Mouse (Mus musculus) lung, embryonic 14.5 days (tissue): ENCODE results near the gene Ercc6. TPM values are rescaled to one million over a fixed set of nuclear protein-coding genes. Genes with fewer than 3 reads are reported as not detected.

ENCODE experiments used
- ATAC-seq: fragments of 200-750 bp; cut with Nextera tagmentation; 2 replicates; pipeline ENCODE4 v1.8.0; 2017; ENCODE audit warnings: mild to moderate bottlenecking, moderate TSS enrichment, moderate library complexity; ENCODE audit not compliant: insufficient read depth
- DNase-seq: peaks from one replicate; pipeline ENCODE4 v3.0.0-alpha.2; 2015
- H3K27ac ChIP-seq: fragments of 300-500 bp; sonication (generic); 2 replicates; pipeline ENCODE4 v1.5.1; 2014; ENCODE audit warnings: low read depth, mild to moderate bottlenecking, moderate library complexity
- H3K27me3 ChIP-seq: fragments of 300-500 bp; sonication (generic); 2 replicates; pipeline ENCODE4 v1.6.1; 2014; ENCODE audit warnings: low read length, control low read depth; ENCODE audit not compliant: insufficient read depth
- H3K36me3 ChIP-seq: fragments of 300-500 bp; sonication (generic); 2 replicates; pipeline ENCODE4 v1.6.1; 2014; ENCODE audit warnings: control low read depth; ENCODE audit not compliant: insufficient read depth
- H3K4me1 ChIP-seq: fragments of 300-500 bp; sonication (generic); 2 replicates; pipeline ENCODE4 v1.6.1; 2014; ENCODE audit warnings: antibody characterized with exemption, control low read depth; ENCODE audit not compliant: insufficient read depth
- H3K4me2 ChIP-seq: fragments of 300-500 bp; sonication (generic); 2 replicates; pipeline ENCODE4 v1.6.1; 2014; ENCODE audit warnings: mild to moderate bottlenecking
- H3K4me3 ChIP-seq: fragments of 300-500 bp; sonication (generic); 2 replicates; pipeline ENCODE4 v1.5.1; 2014; ENCODE audit warnings: low read depth, low read length
- H3K9ac ChIP-seq: fragments of 300-500 bp; sonication (generic); 2 replicates; pipeline ENCODE4 v1.6.1; 2014
- H3K9me3 ChIP-seq: fragments of 300-500 bp; sonication (generic); 2 replicates; pipeline ENCODE4 v1.6.1; 2016; ENCODE audit warnings: low read depth, low read length, control low read depth
- CTCF ChIP-seq: IDR thresholded peaks from 2 replicates; pipeline ENCODE4 v1.5.1; 2016; ENCODE audit warnings: antibody characterized with exemption, low read depth
- WGBS: fragments of 180-500 bp; shearing (Covaris S2); extraction: QIAGEN DNeasy Blood & Tissue Kit; methylation state at CpG from one replicate; pipeline ENCODE4 v1.1.7; 2014; 5-methylcytosine and 5-hydroxymethylcytosine counted together
- polyA plus RNA-seq: library from polyadenylated mRNA; unstranded; fragments of >200 nt; fragmentation: Nextera tagmentation; extraction: Ambion mirVana; gene quantifications from 2 replicates; pipeline ENCODE4 v1.2.1, GENCODE M21; 2014

Ercc6 gene
- polyA plus RNA-seq, 1 experiment from 2014 or later, result 18.8 TPM

DNA sequence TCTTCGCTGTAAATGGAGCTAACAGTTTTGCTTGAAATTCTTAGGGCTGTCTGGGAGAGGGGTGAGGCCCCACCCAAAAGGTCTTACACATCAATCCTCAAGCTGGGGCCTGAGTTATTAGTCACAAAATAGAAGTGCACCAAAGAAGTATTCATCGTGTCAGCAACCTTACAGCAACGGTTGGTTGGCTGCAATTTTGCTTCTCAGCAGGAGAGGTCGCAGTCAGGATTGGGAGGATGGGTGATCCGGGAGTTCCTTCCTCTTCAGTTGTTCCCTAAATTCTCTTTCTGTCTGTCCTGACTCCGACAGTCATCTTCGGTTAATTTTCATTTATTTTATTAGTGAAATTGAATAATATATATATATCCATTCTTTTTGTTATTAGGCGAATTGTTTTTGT lies 59.2 kb downstream of the Ercc6 start:
- Histone ChIP-seq H3K27ac (no peak overlapping the region), H3K27me3 (no peaks in the 10 kb centered on the region), H3K4me3 (no peak overlapping the region), H3K9me3 (no peaks in the 10 kb centered on the region), H3K9ac (no peak overlapping the region), H3K36me3 (peaks cover 78% of the 10 kb centered on the region), H3K4me1 (no peaks in the 10 kb centered on the region), H3K4me2 (no peak overlapping the region)
- TF ChIP-seq CTCF, result no peak
- ATAC-seq (no peak), DNase-seq (no peak)
- 62% methylated on average over 8 of the region's 8 CpGs for WGBS

- no peaks in the 10 kb centered on the region for H3K4me1 ChIP-seq
- H3K27me3 ChIP-seq, result no peaks in the 10 kb centered on the region
- no peak overlapping the region for H3K4me2 ChIP-seq
- H3K4me3 ChIP-seq, result no peak overlapping the region
- 84% methylated on average over 2 of the region's 2 CpGs for WGBS
- no peak for ATAC-seq
- DNase-seq, result no peak
- H3K9me3 ChIP-seq, result no peaks in the 10 kb centered on the region
- no peak overlapping the region for H3K27ac ChIP-seq
- no peak overlapping the region for H3K9ac ChIP-seq
- no peak for TF ChIP-seq CTCF
- H3K36me3 ChIP-seq, result peaks cover 43% of the 10 kb centered on the region
Measured at GRCm38 (mm10) chr14:32578420-32578819, 65.1 kb downstream of the Ercc6 start.

- ATAC-seq (no peak), DNase-seq (no peak)
- no peak overlapping the region for H3K27ac ChIP-seq
- H3K4me3 ChIP-seq, result no peak overlapping the region
- H3K9ac ChIP-seq, result no peak overlapping the region
- H3K4me1 ChIP-seq, result no peaks in the 10 kb centered on the region
- 84% methylated on average over 9 of the region's 9 CpGs for WGBS
- H3K27me3 ChIP-seq, result no peaks in the 10 kb centered on the region
- TF ChIP-seq CTCF, result no peak
- no peak overlapping the region for H3K4me2 ChIP-seq
- H3K9me3 ChIP-seq, result no peaks in the 10 kb centered on the region
- 0 out of 2 replicates have a peak, but pooled peaks cover 8% of the 10 kb centered on the region for H3K36me3 ChIP-seq
Measured at GRCm38 (mm10) chr14:32583696-32584095, 70.4 kb downstream of the Ercc6 start.

DNA sequence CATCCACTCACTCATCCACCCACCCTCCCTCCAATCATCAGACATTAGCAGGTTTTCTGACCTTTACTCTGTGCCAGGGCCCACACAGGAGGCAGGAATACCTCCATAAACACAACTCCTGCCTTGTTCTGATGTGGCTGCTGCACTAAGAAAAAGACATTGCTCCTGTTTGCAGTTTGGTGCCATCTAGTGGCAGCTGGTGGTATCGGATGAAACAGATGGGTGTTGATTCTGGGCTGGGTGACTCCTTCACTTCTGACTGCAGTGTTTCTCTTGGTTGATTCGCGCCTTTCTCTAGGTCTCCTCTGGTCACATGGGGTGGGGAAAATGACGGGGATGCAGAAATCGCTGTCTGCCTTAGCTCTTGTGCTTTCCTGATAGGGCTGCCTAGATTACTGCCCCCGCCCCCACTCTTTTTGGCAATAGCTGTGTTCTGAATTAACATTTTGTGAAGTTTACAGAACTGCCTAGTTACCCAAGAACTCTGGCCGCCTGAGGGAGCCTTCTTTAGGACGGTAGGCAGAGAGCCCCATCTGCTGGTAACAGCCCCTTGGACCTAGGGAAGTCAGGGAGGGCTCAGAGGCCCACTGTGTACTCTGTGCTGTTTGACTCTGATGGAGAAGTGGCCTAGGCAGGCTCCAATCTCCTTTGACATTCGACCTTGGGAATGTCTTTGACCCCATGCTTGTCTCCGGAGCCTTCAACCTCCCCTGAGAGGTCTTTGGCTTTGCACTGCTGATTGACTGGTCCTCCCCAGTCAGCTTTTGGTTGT lies 73.9 kb downstream of the Ercc6 start:
- Histone ChIP-seq H3K9me3 (no peaks in the 10 kb centered on the region), H3K27ac (no peak overlapping the region), H3K27me3 (peaks cover 6% of the 10 kb centered on the region; the same call in 1 of the 2 replicates), H3K9ac (no peak overlapping the region), H3K4me2 (no peak overlapping the region), H3K36me3 (no peaks in the 10 kb centered on the region), H3K4me3 (no peak overlapping the region), H3K4me1 (no peaks in the 10 kb centered on the region)
- DNase-seq (peak; percentile 85), ATAC-seq (no peak)
- peak; percentile 95 for TF ChIP-seq CTCF
- 9% methylated on average over 10 of the region's 10 CpGs for WGBS

DNA sequence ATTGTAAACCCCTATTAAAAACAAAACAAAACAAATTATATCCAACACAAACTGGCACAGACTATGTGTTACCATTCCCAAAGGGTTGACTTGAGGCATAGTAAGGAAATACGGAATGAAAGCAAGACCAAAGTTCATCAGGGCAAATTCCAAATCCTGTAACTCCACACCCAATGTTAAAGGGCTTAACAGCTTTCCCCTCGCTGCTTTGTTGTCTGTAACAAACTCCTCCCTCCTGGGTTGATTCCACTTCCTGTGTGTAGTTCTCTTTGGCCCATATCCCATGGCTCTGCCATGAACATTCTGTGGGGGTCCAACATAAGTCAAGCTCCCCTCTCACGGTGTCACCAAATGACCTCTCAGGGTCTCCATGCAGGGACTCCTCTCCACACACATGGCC lies 77.1 kb downstream of the Ercc6 start:
- Histone ChIP-seq H3K36me3 (no peaks in the 10 kb centered on the region), H3K27ac (no peak overlapping the region), H3K4me1 (no peaks in the 10 kb centered on the region), H3K4me2 (no peak overlapping the region), H3K9ac (no peak overlapping the region), H3K9me3 (no peaks in the 10 kb centered on the region), H3K4me3 (no peak overlapping the region), H3K27me3 (peaks cover 12% of the 10 kb centered on the region)
- ATAC-seq (no peak), DNase-seq (no peak)
- 62% methylated on average over 3 of the region's 3 CpGs for WGBS
- TF ChIP-seq CTCF, result no peak

- no peaks in the 10 kb centered on the region for H3K9me3 ChIP-seq
- no peak overlapping the region for H3K27ac ChIP-seq
- H3K27me3 ChIP-seq, result peaks cover 72% of the 10 kb centered on the region
- peak overlapping the region; percentile 17 for H3K4me3 ChIP-seq
- no peaks in the 10 kb centered on the region for H3K4me1 ChIP-seq
- ATAC-seq (peak; percentile 87), DNase-seq (peak; percentile 95)
- WGBS, result under 1% methylated on average over 78 of the region's 78 CpGs
- no peaks in the 10 kb centered on the region for H3K36me3 ChIP-seq
- peak overlapping the region; percentile 45 for H3K4me2 ChIP-seq
- TF ChIP-seq CTCF, result no peak
- H3K9ac ChIP-seq, result no peak overlapping the region
Measured at GRCm38 (mm10) chr14:32597232-32598231, 84.2 kb downstream of the Ercc6 start.
